Mouse (Mus musculus) heart, postnatal 0 days (tissue): ENCODE measurements around the gene Fam178b. TPM values are rescaled to one million over a fixed set of nuclear protein-coding genes. Genes with fewer than 3 reads are reported as not detected.

Experiments
- ATAC-seq: fragments of 200-750 bp; cut with Nextera tagmentation; 2 replicates; pipeline ENCODE4 v1.8.0; 2017; ENCODE audit warnings: low read depth, moderate number of reproducible peaks, moderate library complexity; ENCODE audit not compliant: insufficient read depth
- DNase-seq: peaks from one replicate; pipeline ENCODE4 v3.0.0-alpha.2; 2016; ENCODE audit warnings: low spot score
- H3K27ac ChIP-seq: fragments of 300-500 bp; sonication (generic); 2 replicates; pipeline ENCODE4 v1.5.1; 2014; ENCODE audit warnings: low read depth, mild to moderate bottlenecking
- H3K27me3 ChIP-seq: fragments of 300-500 bp; sonication (generic); 2 replicates; pipeline ENCODE4 v1.6.1; 2014; ENCODE audit warnings: low read length, mixed read lengths; ENCODE audit not compliant: control insufficient read depth, insufficient read depth
- H3K36me3 ChIP-seq: fragments of 300-500 bp; sonication (generic); replicated peaks from 2 replicates; pipeline ENCODE4 v1.6.1; 2014; ENCODE audit warnings: low read length, mixed read lengths; ENCODE audit not compliant: control insufficient read depth, insufficient read depth
- H3K4me1 ChIP-seq: fragments of 300-500 bp; sonication (generic); 2 replicates; pipeline ENCODE4 v1.6.1; 2014; ENCODE audit warnings: antibody characterized with exemption; ENCODE audit not compliant: control insufficient read depth, insufficient read depth
- H3K4me2 ChIP-seq: fragments of 300-500 bp; sonication (generic); 2 replicates; pipeline ENCODE4 v1.6.1; 2014; ENCODE audit warnings: low read depth, mild to moderate bottlenecking, low read length, moderate library complexity
- H3K4me3 ChIP-seq: fragments of 300-500 bp; sonication (generic); 2 replicates; pipeline ENCODE4 v1.5.1; 2014; ENCODE audit warnings: low read depth, low read length
- H3K9ac ChIP-seq: fragments of 300-500 bp; sonication (generic); replicated peaks from 2 replicates; pipeline ENCODE4 v1.6.1; 2014; ENCODE audit warnings: low read depth, low read length, mixed read lengths
- H3K9me3 ChIP-seq: fragments of 300-500 bp; sonication (generic); replicated peaks from 2 replicates; pipeline ENCODE4 v1.6.1; 2016; ENCODE audit warnings: low read length; ENCODE audit not compliant: control insufficient read depth
- CTCF ChIP-seq: IDR thresholded peaks from 2 replicates; pipeline ENCODE4 v1.5.1; 2016; ENCODE audit warnings: antibody characterized with exemption, control low read depth, low read depth
- EP300 ChIP-seq: IDR thresholded peaks from 2 replicates; pipeline ENCODE4 v1.6.1; 2016; ENCODE audit warnings: antibody characterized with exemption, low read depth
- WGBS: fragments of 180-500 bp; shearing (Covaris S2); extraction: QIAGEN DNeasy Blood & Tissue Kit; methylation state at CpG from one replicate; pipeline ENCODE4 v1.1.7; 2014; 5-methylcytosine and 5-hydroxymethylcytosine counted together
- polyA plus RNA-seq: library from polyadenylated mRNA; unstranded; fragments of >200 nt; fragmentation: Nextera tagmentation; extraction: Ambion mirVana; gene quantifications from 2 replicates; pipeline ENCODE4 v1.2.1, GENCODE M21; 2015
- total RNA-seq: library from RNA; depleted of rRNA; stranded (reverse); fragments of >200 nt; gene quantifications from 2 replicates; pipeline ENCODE4 v1.2.3, GENCODE M21; 2014; ENCODE audit warnings: low replicate concordance

Fam178b gene
- total and polyA plus RNA-seq, 2 experiments from 2014 or later = 0.81 TPM; not detected in 1

DNA sequence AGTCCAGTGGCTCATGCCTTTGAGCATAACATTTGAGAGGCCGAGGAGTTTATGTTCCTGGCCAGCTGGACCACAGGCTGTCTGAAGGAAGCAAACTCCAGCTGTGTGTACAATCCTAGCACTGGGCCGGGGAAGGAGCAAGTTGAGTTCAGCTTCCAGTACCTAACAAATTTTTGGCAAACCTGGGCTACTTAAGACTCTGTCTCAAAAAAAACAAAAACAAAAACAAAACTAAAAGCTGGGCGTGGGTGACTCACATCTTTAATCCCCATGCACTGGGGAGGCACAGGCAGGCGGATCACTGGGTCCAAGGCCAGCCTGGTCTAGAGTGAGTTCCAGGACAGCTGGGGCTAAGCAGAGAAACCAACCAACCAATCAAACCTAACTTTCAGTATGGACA, 114.2 kb downstream of the Fam178b start:
- H3K9ac ChIP-seq = no peak overlapping the region
- DNase-seq (no peak), ATAC-seq (no peak)
- H3K9me3 ChIP-seq = no peaks in the 10 kb centered on the region
- no peaks in the 10 kb centered on the region for H3K27me3 ChIP-seq
- H3K4me3 ChIP-seq = no peak overlapping the region
- H3K4me1 ChIP-seq = peaks cover 38% of the 10 kb centered on the region
- 74% methylated on average over 4 of the region's 4 CpGs for WGBS
- TF ChIP-seq EP300 (no peak), CTCF (no peak)
- H3K4me2 ChIP-seq = no peak overlapping the region
- peak overlapping the region; percentile 52 for H3K27ac ChIP-seq
- H3K36me3 ChIP-seq = no peaks in the 10 kb centered on the region

DNA sequence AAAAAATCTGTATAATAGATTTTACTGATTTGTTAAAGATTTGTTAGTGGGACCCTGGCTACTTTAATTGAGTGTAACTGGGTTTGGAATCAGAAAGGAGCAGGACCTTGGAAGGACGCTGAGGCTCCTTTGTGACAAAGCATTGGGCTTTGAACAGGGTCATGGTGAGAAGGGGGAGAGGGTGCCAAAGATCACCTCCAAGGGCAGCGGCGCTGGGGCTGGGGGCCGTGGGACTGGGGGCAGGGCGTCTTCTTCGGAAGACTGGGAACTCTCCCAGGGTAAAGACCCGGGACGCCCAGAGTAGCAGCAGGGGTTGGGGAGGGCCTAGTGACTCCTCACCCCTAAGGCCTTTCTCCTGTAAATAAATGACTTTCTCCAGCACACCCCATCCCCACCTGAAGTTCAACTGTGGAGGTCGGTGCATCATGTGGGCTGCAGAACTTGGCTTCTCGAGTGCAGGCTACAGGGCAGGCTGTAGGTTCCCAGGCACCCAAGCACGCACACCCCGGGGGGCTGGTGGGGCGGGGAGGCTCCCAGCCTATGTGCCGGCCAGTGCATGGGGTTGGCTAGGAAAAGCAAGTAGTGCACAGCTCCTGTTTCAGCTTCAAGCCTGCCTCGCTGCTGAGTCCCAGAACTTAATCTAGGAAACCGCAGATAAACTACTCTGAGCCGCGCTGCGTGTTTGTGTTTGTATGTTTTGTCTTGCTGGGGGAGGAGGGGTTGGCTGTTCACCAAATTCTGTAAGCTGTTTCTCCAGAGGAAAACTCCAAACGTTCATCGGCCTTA, 115.0 kb downstream of the Fam178b start:
- no peak for TF ChIP-seq EP300
- TF ChIP-seq CTCF = no peak
- Histone ChIP-seq H3K4me2 (no peak overlapping the region), H3K27ac (0 out of 2 replicates have a peak overlapping the region, but pooled peaks have one; percentile 52), H3K9ac (no peak overlapping the region), H3K27me3 (no peaks in the 10 kb centered on the region), H3K4me3 (no peak overlapping the region), H3K36me3 (no peaks in the 10 kb centered on the region), H3K4me1 (peaks cover 36% of the 10 kb centered on the region), H3K9me3 (no peaks in the 10 kb centered on the region)
- 43% methylated on average over 21 of the region's 21 CpGs for WGBS
- DNase-seq (no peak), ATAC-seq (no peak)

DNA sequence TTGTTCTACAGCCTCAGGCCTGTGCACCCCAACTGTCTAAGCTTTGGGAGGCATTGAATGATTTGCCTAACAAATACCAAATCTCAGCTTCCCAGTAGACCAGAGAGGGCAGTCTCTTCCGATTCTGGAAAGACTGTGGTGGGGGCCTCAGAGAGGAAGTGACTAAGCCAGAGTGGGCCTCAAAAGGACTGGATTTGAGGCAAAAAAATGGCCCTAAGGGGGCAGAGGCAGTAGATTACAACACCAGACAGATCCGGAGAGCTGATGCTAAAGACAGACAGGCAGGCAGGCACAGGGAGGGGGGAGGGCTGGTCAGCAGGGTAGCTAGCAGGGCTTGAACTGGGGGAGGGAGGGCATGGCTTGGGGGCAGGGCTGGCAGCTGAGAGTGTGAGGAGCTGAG, 116.6 kb downstream of the Fam178b start:
- Histone ChIP-seq H3K36me3 (no peaks in the 10 kb centered on the region), H3K4me2 (no peak overlapping the region), H3K4me3 (no peak overlapping the region), H3K9me3 (no peaks in the 10 kb centered on the region), H3K9ac (no peak overlapping the region), H3K27me3 (no peaks in the 10 kb centered on the region), H3K4me1 (peaks cover 39% of the 10 kb centered on the region), H3K27ac (no peak overlapping the region)
- ATAC-seq (no peak), DNase-seq (no peak)
- no peak for TF ChIP-seq CTCF
- TF ChIP-seq EP300 = no peak
- 33% methylated on average over 2 of the region's 2 CpGs for WGBS

DNA sequence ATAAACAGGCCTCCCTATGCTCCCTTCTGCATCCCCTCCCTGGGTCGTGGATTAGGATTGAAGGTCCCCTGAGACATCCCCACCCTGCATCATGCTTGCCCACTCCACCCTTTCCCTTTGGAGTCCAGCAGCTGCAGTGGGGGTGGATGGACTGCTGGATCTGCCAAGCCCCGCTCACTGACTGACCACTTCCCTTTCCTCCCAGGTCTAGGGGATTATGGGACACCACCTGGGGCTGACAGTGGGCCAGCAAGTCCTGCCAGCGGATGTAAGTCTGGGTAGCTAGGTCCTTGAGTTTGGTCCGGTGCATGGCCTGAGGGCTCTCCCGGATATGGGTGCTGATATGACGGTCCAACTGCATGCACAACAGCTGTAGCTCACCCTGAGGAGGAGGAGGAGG, 118.9 kb downstream of the Fam178b start:
- 65% methylated on average over 6 of the region's 6 CpGs for WGBS
- peaks cover 22% of the 10 kb centered on the region; the same call in 1 of the 2 replicates for H3K4me1 ChIP-seq

GRCm38 (mm10) chr1:36563632-36564031, 119.4 kb downstream of the Fam178b start:
- H3K4me1 ChIP-seq = peaks cover 23% of the 10 kb centered on the region; the same call in 1 of the 2 replicates
- no peak overlapping the region for H3K9ac ChIP-seq
- H3K36me3 ChIP-seq = no peaks in the 10 kb centered on the region
- 77% methylated on average over 4 of the region's 4 CpGs for WGBS
- ATAC-seq (no peak), DNase-seq (no peak)
- TF ChIP-seq EP300 (no peak), CTCF (no peak)
- H3K9me3 ChIP-seq = no peaks in the 10 kb centered on the region
- no peak overlapping the region for H3K27ac ChIP-seq
- no peak overlapping the region for H3K4me3 ChIP-seq
- no peaks in the 10 kb centered on the region for H3K27me3 ChIP-seq
- no peak overlapping the region for H3K4me2 ChIP-seq

More for the DNA sequence above, 118.9 kb downstream of the Fam178b start:
- H3K36me3 ChIP-seq = no peaks in the 10 kb centered on the region
- no peak overlapping the region for H3K4me3 ChIP-seq
- no peak for DNase-seq
- no peak overlapping the region for H3K27ac ChIP-seq
- H3K27me3 ChIP-seq = no peaks in the 10 kb centered on the region
- no peak for TF ChIP-seq CTCF
- no peak for TF ChIP-seq EP300
- H3K4me2 ChIP-seq = no peak overlapping the region
- no peak overlapping the region for H3K9ac ChIP-seq
- no peak for ATAC-seq
- no peaks in the 10 kb centered on the region for H3K9me3 ChIP-seq
